23 mouse cellular contexts compared by ENCODE assay signal in genomic region chr5:118142471-118142870, GRCm38 (mm10). TPM values are rescaled to one million over a fixed set of nuclear protein-coding genes. Genes with fewer than 3 reads are reported as not detected.
"Had no signal": no experiment of that assay in that cellular context is flagged by ENCODE, and none has a peak within 500 bp of the region (broad histone marks: within the 10 kb centered on the region; RNA-seq: fewer than 3 reads in every experiment).

No protein-coding gene starts in this region.

- H3K27ac ChIP-seq: left cerebral cortex, adult 2 months; liver, embryonic 13.5 days; midbrain, embryonic 12.5 days; neural tube, embryonic 15.5 days; stomach, postnatal 0 days had no signal

- H3K9ac ChIP-seq: liver, embryonic 13.5 days; midbrain, embryonic 12.5 days; neural tube, embryonic 15.5 days had no signal

- H3K27me3 ChIP-seq: liver, embryonic 13.5 days; midbrain, embryonic 12.5 days; neural tube, embryonic 15.5 days had no signal

- H3K4me3 ChIP-seq: left cerebral cortex, adult 2 months; liver, embryonic 13.5 days; midbrain, embryonic 12.5 days; myocyte; neural tube, embryonic 15.5 days had no signal

- H3K9me3 ChIP-seq: liver, embryonic 13.5 days; midbrain, embryonic 12.5 days; neural tube, embryonic 15.5 days had no signal

- ATAC-seq: intestine, embryonic 16.5 days; midbrain, embryonic 16.5 days had no signal

- DNase-seq: layer of hippocampus, postnatal 36 days; liver, embryonic 13.5 days; lung, adult 2 months; lung, postnatal 14 days; lung, postnatal 4 days; right cerebral cortex, adult 18-20 months; right cerebral cortex, postnatal 14 days; right cerebral cortex, postnatal 4 days; thymus, adult 2 months; thymus, postnatal 14 days; thymus, postnatal 4 days had no signal

- H3K4me2 ChIP-seq: liver, embryonic 13.5 days; midbrain, embryonic 12.5 days; neural tube, embryonic 15.5 days had no signal

RNA-seq across cellular contexts. Expression of gene Hrk, which starts 22.0 kb away (rescaled TPM):
- total RNA-seq: megakaryocyte progenitor cell, adult 5-6 weeks; megakaryocyte-erythroid progenitor cell, adult 5-6 weeks; monocyte, adult 5-6 weeks had no signal
- polyA plus RNA-seq: limb, embryonic 11.5 days; liver, embryonic 16.5 days; lung, adult 2 months had no signal
